Mouse (Mus musculus) neural tube, embryonic 14.5 days (tissue): Measurements from ENCODE around the gene Csnk1d. TPM values are rescaled to one million over a fixed set of nuclear protein-coding genes. Genes with fewer than 3 reads are reported as not detected.

ENCODE experiments used
- ATAC-seq: fragments of 200-750 bp; cut with Nextera tagmentation; 2 replicates; pipeline ENCODE4 v1.8.0; 2017; ENCODE audit warnings: low read depth, mild to moderate bottlenecking, moderate TSS enrichment, moderate library complexity
- H3K27ac ChIP-seq: fragments of 300-500 bp; sonication (generic); 2 replicates; pipeline ENCODE4 v1.5.1; 2014; ENCODE audit warnings: low read depth, mild to moderate bottlenecking, control low read depth, low read length, moderate library complexity, mixed read lengths
- H3K27me3 ChIP-seq: fragments of 300-500 bp; sonication (generic); 2 replicates; pipeline ENCODE4 v1.6.1; 2014; ENCODE audit warnings: low read length; ENCODE audit not compliant: control insufficient read depth, insufficient read depth
- H3K36me3 ChIP-seq: fragments of 300-500 bp; sonication (generic); 2 replicates; pipeline ENCODE4 v1.6.1; 2014; ENCODE audit warnings: low read length, mixed read lengths; ENCODE audit not compliant: control insufficient read depth, insufficient read depth
- H3K4me1 ChIP-seq: fragments of 300-500 bp; sonication (generic); 2 replicates; pipeline ENCODE4 v1.6.1; 2014; ENCODE audit warnings: low read length; ENCODE audit not compliant: control insufficient read depth, insufficient read depth
- H3K4me2 ChIP-seq: fragments of 300-500 bp; sonication (generic); 2 replicates; pipeline ENCODE4 v1.6.1; 2014; ENCODE audit warnings: mild to moderate bottlenecking, low read depth, low read length, control low read depth
- H3K4me3 ChIP-seq: fragments of 300-500 bp; sonication (generic); 2 replicates; pipeline ENCODE4 v1.5.1; 2014; ENCODE audit warnings: low read depth, low read length, control low read depth, mixed read lengths
- H3K9ac ChIP-seq: fragments of 300-500 bp; sonication (generic); replicated peaks from 2 replicates; pipeline ENCODE4 v1.6.1; 2014; ENCODE audit warnings: low read depth, mild to moderate bottlenecking, control low read depth, low read length, mixed read lengths
- H3K9me3 ChIP-seq: fragments of 300-500 bp; sonication (generic); 2 replicates; pipeline ENCODE4 v1.6.1; 2016; ENCODE audit warnings: low read length; ENCODE audit not compliant: control insufficient read depth
- WGBS: fragments of 180-500 bp; shearing (Covaris S2); extraction: QIAGEN DNeasy Blood & Tissue Kit; methylation state at CpG from one replicate; pipeline ENCODE4 v1.1.7; 2014; 5-methylcytosine and 5-hydroxymethylcytosine counted together
- polyA plus RNA-seq: library from polyadenylated mRNA; unstranded; fragments of >200 nt; fragmentation: Nextera tagmentation; extraction: Ambion mirVana; gene quantifications from 2 replicates; pipeline ENCODE4 v1.2.1, GENCODE M21; 2014

Csnk1d gene
- polyA plus RNA-seq, 1 experiment from 2014 or later: 57.8 TPM

DNA sequence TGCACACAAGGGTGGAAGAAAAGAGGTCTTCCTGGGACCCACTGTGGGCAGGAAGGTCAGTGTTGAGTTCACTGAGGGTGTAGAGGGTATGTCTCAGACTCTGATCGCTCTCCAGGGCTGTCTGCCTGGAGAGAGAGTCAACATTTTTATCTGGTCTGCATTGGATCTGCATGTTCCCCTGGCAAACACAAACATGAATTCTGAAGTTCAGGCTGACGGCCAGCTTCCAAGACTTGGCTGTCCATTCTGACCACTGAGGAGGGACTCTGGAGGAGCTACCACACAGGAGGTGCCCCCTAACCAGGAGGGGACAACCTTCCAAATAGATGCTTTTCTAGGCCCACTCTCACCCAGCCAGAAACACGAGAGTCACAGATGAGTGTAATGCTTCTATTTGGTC lies 661 bp upstream of the Csnk1d start:
- Histone ChIP-seq H3K4me2 (peak overlapping the region; percentile 92), H3K9me3 (no peaks in the 10 kb centered on the region), H3K27me3 (no peaks in the 10 kb centered on the region), H3K4me1 (peaks cover 31% of the 10 kb centered on the region), H3K9ac (peak overlapping the region; percentile 100), H3K27ac (peak overlapping the region; percentile 99), H3K4me3 (peak overlapping the region; percentile 100), H3K36me3 (no peaks in the 10 kb centered on the region)
- peak; percentile 12; the same call in 1 of the 2 replicates for ATAC-seq
- WGBS: 83% methylated on average over 3 of the region's 3 CpGs

DNA sequence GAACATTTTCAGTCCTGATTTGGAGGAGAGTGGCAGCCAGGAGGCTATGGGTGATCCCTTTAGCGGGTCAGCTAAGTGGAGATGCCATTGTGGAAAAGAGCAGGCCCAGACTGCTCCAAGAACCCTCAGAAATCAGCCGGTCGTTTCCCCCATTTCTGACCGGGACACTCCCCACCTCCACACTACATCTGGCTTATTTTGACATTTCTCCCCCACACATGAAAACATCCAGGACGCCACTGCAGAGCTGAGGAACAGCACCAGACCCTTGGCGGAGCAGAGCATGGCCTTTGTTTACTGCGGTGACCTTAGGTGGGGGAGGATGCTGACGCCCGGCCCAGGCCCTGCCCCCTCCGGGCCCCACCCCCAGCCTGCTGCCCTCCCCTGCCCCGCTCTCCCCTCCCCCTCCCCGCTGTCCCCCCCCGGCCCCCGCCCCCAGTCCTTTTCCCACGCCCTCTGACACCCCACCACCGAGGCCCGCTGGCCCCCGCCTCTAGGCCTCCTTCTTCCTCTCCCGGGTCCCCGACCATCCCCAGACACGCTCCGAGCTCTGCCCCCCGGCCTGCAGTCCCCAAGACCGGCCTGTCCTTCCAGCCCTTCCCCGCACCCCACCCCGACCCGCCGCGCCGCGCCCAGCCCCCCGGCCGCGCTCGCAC lies 876 bp downstream of the Csnk1d start:
- Histone ChIP-seq H3K4me1 (peaks cover 31% of the 10 kb centered on the region), H3K9ac (peak overlapping the region; percentile 100), H3K27ac (peak overlapping the region; percentile 99), H3K4me3 (peak overlapping the region; percentile 100), H3K9me3 (no peaks in the 10 kb centered on the region), H3K4me2 (peak overlapping the region; percentile 92), H3K36me3 (peaks cover 7% of the 10 kb centered on the region; the same call in 1 of the 2 replicates), H3K27me3 (no peaks in the 10 kb centered on the region)
- WGBS: 0% methylated on average over 24 of the region's 35 CpGs
- peak; percentile 42 for ATAC-seq

DNA sequence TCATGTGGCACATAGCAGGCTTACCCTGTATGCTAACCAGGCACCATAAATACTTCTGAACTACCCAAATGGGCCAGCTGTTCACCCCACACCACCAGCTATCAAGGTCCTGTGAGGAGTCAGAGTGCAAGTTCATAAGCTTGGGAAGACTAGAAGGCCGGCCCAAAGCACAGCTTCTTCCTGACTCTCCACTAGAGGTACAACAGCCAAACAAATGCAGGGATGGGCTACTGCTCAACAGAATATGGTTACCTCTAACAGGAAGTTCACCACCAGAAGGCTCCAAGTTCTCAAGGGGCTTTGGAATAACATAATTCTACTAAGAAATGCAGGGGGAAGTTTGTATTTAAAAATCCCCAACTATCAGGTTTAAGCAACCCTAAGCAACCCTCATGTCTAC lies 1.6 kb downstream of the Csnk1d start:
- ATAC-seq: no peak
- Histone ChIP-seq H3K4me1 (peaks cover 31% of the 10 kb centered on the region), H3K27me3 (no peaks in the 10 kb centered on the region), H3K4me2 (peak overlapping the region; percentile 92), H3K36me3 (peaks cover 7% of the 10 kb centered on the region; the same call in 1 of the 2 replicates), H3K9ac (peak overlapping the region; percentile 100; the same call in 1 of the 2 replicates), H3K4me3 (peak overlapping the region; percentile 100), H3K27ac (no peak overlapping the region), H3K9me3 (no peaks in the 10 kb centered on the region)
- 30% methylated on average over 1 of the region's 1 CpGs for WGBS

DNA sequence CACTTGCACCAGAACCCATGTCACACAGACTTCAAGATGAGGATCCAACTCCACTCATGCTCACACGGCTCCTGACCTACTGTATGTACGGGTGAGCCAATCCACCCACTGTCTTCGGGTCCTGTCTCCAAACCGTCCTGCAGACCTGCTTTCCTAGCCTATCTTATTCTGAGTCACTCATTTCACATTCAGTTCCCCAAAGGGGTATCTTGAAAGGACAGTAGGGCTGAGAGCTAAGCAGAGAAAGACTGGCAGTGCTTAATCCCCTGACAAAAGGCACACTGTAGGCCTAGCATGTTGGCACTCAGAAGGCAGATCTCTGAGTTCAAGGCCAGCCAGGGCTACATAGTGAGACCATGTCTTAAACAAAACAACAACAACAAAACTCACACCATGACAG lies 2.7 kb downstream of the Csnk1d start:
- H3K27ac ChIP-seq: no peak overlapping the region
- no peak overlapping the region for H3K9ac ChIP-seq
- 86% methylated on average over 4 of the region's 4 CpGs for WGBS
- H3K4me1 ChIP-seq: peaks cover 31% of the 10 kb centered on the region
- peak overlapping the region; percentile 92 for H3K4me2 ChIP-seq
- ATAC-seq: no peak
- peaks cover 7% of the 10 kb centered on the region; the same call in 1 of the 2 replicates for H3K36me3 ChIP-seq
- no peak overlapping the region for H3K4me3 ChIP-seq
- no peaks in the 10 kb centered on the region for H3K27me3 ChIP-seq
- H3K9me3 ChIP-seq: no peaks in the 10 kb centered on the region

DNA sequence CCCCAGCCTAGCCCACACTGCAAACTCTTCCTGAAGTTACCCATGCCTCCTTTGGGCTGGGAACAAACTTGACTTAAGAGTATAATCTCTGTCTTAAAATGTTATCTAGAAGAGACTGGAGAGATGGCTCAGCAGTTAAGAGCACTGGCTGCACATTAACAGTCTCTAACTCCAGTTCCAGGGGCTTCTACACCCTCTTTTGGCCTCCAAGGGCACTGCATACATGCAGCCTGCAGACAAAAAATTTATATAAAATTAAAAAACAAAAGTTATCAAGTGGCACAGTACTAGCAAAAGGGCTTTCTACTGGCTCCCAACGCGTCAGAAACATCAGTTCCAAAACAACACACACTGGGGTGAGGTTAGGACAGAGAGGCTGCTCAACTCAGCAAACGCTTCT lies 3.5 kb downstream of the Csnk1d start:
- Histone ChIP-seq H3K9ac (0 out of 2 replicates have a peak overlapping the region, but pooled peaks have one; percentile 11), H3K27ac (no peak overlapping the region), H3K4me3 (no peak overlapping the region), H3K27me3 (no peaks in the 10 kb centered on the region), H3K4me2 (no peak overlapping the region), H3K9me3 (no peaks in the 10 kb centered on the region), H3K4me1 (peaks cover 26% of the 10 kb centered on the region), H3K36me3 (peaks cover 8% of the 10 kb centered on the region; the same call in 1 of the 2 replicates)
- 85% methylated on average over 3 of the region's 3 CpGs for WGBS
- no peak for ATAC-seq

DNA sequence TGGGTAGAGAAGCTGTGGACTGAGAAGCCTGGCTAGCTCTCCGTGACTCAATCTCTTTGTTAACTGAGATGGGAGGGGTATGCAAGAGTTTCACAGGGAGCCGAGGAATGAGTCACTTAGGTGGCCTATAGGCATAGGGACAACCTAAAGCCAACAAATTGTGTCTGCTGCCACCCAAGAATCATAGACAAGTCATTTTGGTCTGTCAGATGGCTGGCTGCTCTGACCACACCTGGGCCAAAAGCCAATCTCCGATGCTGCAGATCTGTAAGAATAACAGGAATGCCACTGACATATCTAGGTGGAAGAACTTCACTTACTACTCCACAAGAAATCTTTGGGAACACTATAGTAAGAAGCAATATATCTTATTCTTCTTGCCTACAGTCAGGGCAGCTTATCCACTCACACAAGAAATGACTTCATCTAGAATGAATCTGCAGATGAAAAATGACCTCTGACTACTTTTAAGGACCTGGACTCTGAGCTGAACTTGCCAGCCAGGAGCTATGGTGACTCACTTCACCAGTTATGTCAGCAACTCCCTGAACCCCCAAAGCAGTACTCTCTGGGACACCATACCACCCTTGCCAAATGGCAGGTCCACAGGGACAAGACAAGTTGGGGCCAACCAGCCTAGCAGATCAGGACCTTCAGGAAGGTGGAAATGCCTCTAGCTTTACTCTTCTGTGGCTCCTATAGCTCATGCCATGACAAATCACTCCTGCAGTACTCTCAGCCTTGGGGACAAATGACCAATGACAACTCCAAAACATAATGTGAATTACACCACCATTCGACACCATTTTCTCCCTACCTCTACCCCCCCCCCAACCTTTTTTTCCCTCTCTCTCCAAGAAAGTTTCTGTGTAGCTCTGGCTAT lies 6.4 kb downstream of the Csnk1d start:
- H3K9ac ChIP-seq: no peak overlapping the region
- no peak overlapping the region for H3K4me2 ChIP-seq
- 77% methylated on average over 4 of the region's 4 CpGs for WGBS
- peaks cover 21% of the 10 kb centered on the region for H3K36me3 ChIP-seq
- H3K9me3 ChIP-seq: no peaks in the 10 kb centered on the region
- no peak overlapping the region for H3K4me3 ChIP-seq
- ATAC-seq: no peak
- peaks cover 16% of the 10 kb centered on the region; the same call in 1 of the 2 replicates for H3K4me1 ChIP-seq
- no peak overlapping the region for H3K27ac ChIP-seq
- no peaks in the 10 kb centered on the region for H3K27me3 ChIP-seq

DNA sequence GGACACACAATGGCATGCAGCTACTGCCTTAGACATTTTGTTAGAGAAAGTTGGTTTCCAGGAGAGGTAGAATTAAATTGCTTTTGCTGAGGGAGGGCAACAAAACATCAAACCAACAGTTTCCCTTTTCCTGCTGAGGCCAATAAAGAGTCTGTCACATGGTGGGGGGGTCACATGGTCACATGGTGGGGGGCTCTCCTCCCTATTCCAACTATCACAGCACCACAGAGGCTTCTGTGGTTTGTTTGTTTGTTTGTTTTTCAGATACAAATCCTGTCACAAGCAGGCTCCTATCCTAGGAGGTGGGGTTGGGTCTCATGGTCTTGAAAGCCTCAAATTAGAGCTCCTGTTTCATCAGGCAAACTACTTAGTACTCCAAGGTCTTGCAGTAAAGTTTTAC lies 8.7 kb downstream of the Csnk1d start:
- no peak overlapping the region for H3K9ac ChIP-seq
- no peak overlapping the region for H3K4me3 ChIP-seq
- H3K4me1 ChIP-seq: 0 out of 2 replicates have a peak, but pooled peaks cover 1% of the 10 kb centered on the region
- no peaks in the 10 kb centered on the region for H3K27me3 ChIP-seq
- no peak overlapping the region for H3K4me2 ChIP-seq
- H3K9me3 ChIP-seq: no peaks in the 10 kb centered on the region
- no peak for ATAC-seq
- H3K36me3 ChIP-seq: peaks cover 27% of the 10 kb centered on the region
- no peak overlapping the region for H3K27ac ChIP-seq

DNA sequence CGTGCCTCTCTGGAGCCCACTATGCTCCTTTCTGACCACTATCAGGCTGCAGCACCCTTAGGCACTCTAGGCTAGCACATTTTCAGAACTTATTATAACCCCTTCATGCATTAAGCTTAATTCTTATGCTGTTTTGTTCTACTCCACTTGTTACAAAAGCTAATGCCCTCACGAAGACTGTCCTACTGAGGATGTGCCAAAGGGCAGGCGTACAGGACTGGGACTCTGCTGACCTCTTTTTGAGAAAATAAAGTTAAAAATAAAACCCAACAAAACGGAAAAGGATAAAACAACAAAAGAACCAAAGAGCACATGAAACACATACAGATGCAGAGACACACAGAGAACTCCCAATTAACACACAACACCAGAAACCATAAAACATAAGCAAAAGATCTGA lies 9.5 kb downstream of the Csnk1d start:
- WGBS: 89% methylated on average over 4 of the region's 4 CpGs
- H3K4me1 ChIP-seq: no peaks in the 10 kb centered on the region
- H3K4me2 ChIP-seq: no peak overlapping the region
- peaks cover 27% of the 10 kb centered on the region for H3K36me3 ChIP-seq
- no peak for ATAC-seq
- no peak overlapping the region for H3K9ac ChIP-seq
- no peak overlapping the region for H3K4me3 ChIP-seq
- no peaks in the 10 kb centered on the region for H3K27me3 ChIP-seq
- H3K27ac ChIP-seq: no peak overlapping the region
- no peaks in the 10 kb centered on the region for H3K9me3 ChIP-seq
